Mouse (Mus musculus) heart, adult 2 months (tissue): ENCODE measurements around the gene Nab1. TPM values are rescaled to one million over a fixed set of nuclear protein-coding genes. Genes with fewer than 3 reads are reported as not detected.

Experiments used
- DNase-seq, 2 experiments: peaks; one replicate each; pipeline ENCODE4 v3.0.0; 2021
- H3K27ac ChIP-seq: fragments of 200-600 bp; 2 replicates; pipeline ENCODE4 v1.8.1; 2022
- H3K27me3 ChIP-seq: fragments of 200-500 bp; 2 replicates; pipeline ENCODE4 v1.6.1; 2012; ENCODE audit warnings: mild to moderate bottlenecking, low read length, inconsistent platforms, mixed read lengths; ENCODE audit not compliant: control insufficient read depth, insufficient read depth
- H3K36me3 ChIP-seq: fragments of 200-500 bp; 2 replicates; pipeline ENCODE4 v1.6.1; 2012; ENCODE audit warnings: low read length, inconsistent platforms; ENCODE audit not compliant: control insufficient read depth, insufficient read depth
- H3K4me1 ChIP-seq: fragments of 200-500 bp; 2 replicates; pipeline ENCODE4 v1.6.1; 2011; ENCODE audit warnings: low read length; ENCODE audit not compliant: control insufficient read depth, insufficient read depth
- H3K4me3 ChIP-seq: fragments of 200-600 bp; 2 replicates; pipeline ENCODE4 v1.8.1; 2022
- H3K79me2 ChIP-seq: fragments of 200-500 bp; replicated peaks from 2 replicates; pipeline ENCODE4 v1.6.1; 2012; ENCODE audit warnings: mild to moderate bottlenecking, inconsistent platforms, low read length, moderate library complexity, mixed read lengths; ENCODE audit not compliant: control insufficient read depth, insufficient read depth
- H3K9ac ChIP-seq: fragments of 200-500 bp; 2 replicates; pipeline ENCODE4 v1.6.1; 2012; ENCODE audit warnings: low read depth, mild to moderate bottlenecking, control low read depth, inconsistent platforms, low read length, mixed read lengths
- CTCF ChIP-seq: fragments of 200-600 bp; IDR thresholded peaks from 2 replicates; pipeline ENCODE4 v1.8.1; 2022; ENCODE audit warnings: antibody characterized with exemption, mild to moderate bottlenecking, moderate library complexity
- EP300 ChIP-seq: fragments of 200-500 bp; IDR thresholded peaks from 2 replicates; pipeline ENCODE4 v1.6.1; 2011; ENCODE audit warnings: low read depth, low read length, control low read depth; ENCODE audit not compliant: insufficient read depth
- POLR2A ChIP-seq: fragments of 200-500 bp; IDR thresholded peaks from 2 replicates; pipeline ENCODE4 v1.6.1; 2011; ENCODE audit warnings: mild to moderate bottlenecking, low read depth, low read length, control low read depth; ENCODE audit not compliant: insufficient read depth
- WGBS: fragments of 180-500 bp; shearing (Covaris S2); methylation state at CpG from one replicate; pipeline ENCODE4 v1.1.7; 2018; 5-methylcytosine and 5-hydroxymethylcytosine counted together
- intact Hi-C: fragments of 180-260 bp; cut with DNase I; formaldehyde crosslinking; loops from one replicate; pipeline ENCODE4 v1.15.1; 2025
- polyA plus RNA-seq: library from polyadenylated mRNA; depleted of rRNA; stranded (reverse); fragments of >200 nt; gene quantifications from 2 replicates; pipeline ENCODE4 v1.2.3, GENCODE M21; 2012
- total RNA-seq, 2 experiments: library from RNA; stranded (reverse); gene quantifications; 2 replicates each; pipeline ENCODE4 v1.2.3; 2021

Nab1 gene
- total and polyA plus RNA-seq, 3 experiments = 6.9 to 25.1 (median 23.1) TPM

GRCm38 (mm10) chr1:52527252-52527651, 26.8 kb upstream of the Nab1 start:
- H3K4me3 ChIP-seq = no peak overlapping the region
- no peak overlapping the region for H3K27ac ChIP-seq
- H3K79me2 ChIP-seq = no peaks in the 10 kb centered on the region
- no peaks in the 10 kb centered on the region for H3K27me3 ChIP-seq
- no peak overlapping the region for H3K9ac ChIP-seq
- no peak for TF ChIP-seq CTCF
- TF ChIP-seq POLR2A = no peak
- TF ChIP-seq EP300 = no peak
- H3K36me3 ChIP-seq = no peaks in the 10 kb centered on the region
- no peak for DNase-seq
- intact Hi-C loops = no loop called here
- H3K4me1 ChIP-seq = no peaks in the 10 kb centered on the region
- 56% methylated on average over 2 of the region's 2 CpGs for WGBS

- Histone ChIP-seq H3K27ac (no peak overlapping the region), H3K4me1 (peaks cover 2% of the 10 kb centered on the region; the same call in 1 of the 2 replicates), H3K79me2 (no peaks in the 10 kb centered on the region), H3K36me3 (no peaks in the 10 kb centered on the region), H3K27me3 (no peaks in the 10 kb centered on the region), H3K4me3 (no peak overlapping the region), H3K9ac (no peak overlapping the region)
- no peak for DNase-seq
- intact Hi-C loops = no loop called here
- WGBS = 86% methylated on average over 5 of the region's 5 CpGs
- TF ChIP-seq POLR2A = no peak
- no peak for TF ChIP-seq CTCF
- no peak for TF ChIP-seq EP300
Observed at GRCm38 (mm10) chr1:52524663-52525062, 24.2 kb upstream of the Nab1 start.

- Histone ChIP-seq H3K27me3 (no peaks in the 10 kb centered on the region), H3K36me3 (no peaks in the 10 kb centered on the region), H3K4me3 (no peak overlapping the region), H3K4me1 (peaks cover 2% of the 10 kb centered on the region; the same call in 1 of the 2 replicates), H3K27ac (no peak overlapping the region), H3K79me2 (no peaks in the 10 kb centered on the region), H3K9ac (no peak overlapping the region)
- 64% methylated on average over 7 of the region's 7 CpGs for WGBS
- TF ChIP-seq CTCF = no peak
- no peak for TF ChIP-seq POLR2A
- no peak for TF ChIP-seq EP300
- DNase-seq = no peak
- intact Hi-C loops = no loop called here
Observed at GRCm38 (mm10) chr1:52524150-52524549, 23.7 kb upstream of the Nab1 start.

- peaks cover 2% of the 10 kb centered on the region; the same call in 1 of the 2 replicates for H3K4me1 ChIP-seq
- H3K4me3 ChIP-seq = no peak overlapping the region
- H3K79me2 ChIP-seq = no peaks in the 10 kb centered on the region
- H3K27ac ChIP-seq = no peak overlapping the region
- intact Hi-C loops = no loop called here
- no peaks in the 10 kb centered on the region for H3K36me3 ChIP-seq
- no peak for DNase-seq
- TF ChIP-seq CTCF (no peak), POLR2A (no peak), EP300 (no peak)
- WGBS = 39% methylated on average over 8 of the region's 8 CpGs
- H3K27me3 ChIP-seq = no peaks in the 10 kb centered on the region
- no peak overlapping the region for H3K9ac ChIP-seq
Observed at GRCm38 (mm10) chr1:52521436-52521993, 21.0 kb upstream of the Nab1 start.

- Histone ChIP-seq H3K27ac (no peak overlapping the region), H3K4me3 (no peak overlapping the region), H3K9ac (no peak overlapping the region), H3K36me3 (no peaks in the 10 kb centered on the region), H3K79me2 (no peaks in the 10 kb centered on the region), H3K27me3 (no peaks in the 10 kb centered on the region), H3K4me1 (peaks cover 2% of the 10 kb centered on the region; the same call in 1 of the 2 replicates)
- TF ChIP-seq POLR2A = no peak
- no peak for TF ChIP-seq EP300
- no peak for TF ChIP-seq CTCF
- no peak for DNase-seq
- intact Hi-C loops = no loop called here
- 85% methylated on average over 7 of the region's 7 CpGs for WGBS
Observed at GRCm38 (mm10) chr1:52520131-52520530, 19.7 kb upstream of the Nab1 start.

GRCm38 (mm10) chr1:52515249-52515648, 14.8 kb upstream of the Nab1 start:
- Histone ChIP-seq H3K4me3 (no peak overlapping the region), H3K79me2 (no peaks in the 10 kb centered on the region), H3K27ac (no peak overlapping the region), H3K27me3 (no peaks in the 10 kb centered on the region), H3K4me1 (no peaks in the 10 kb centered on the region), H3K9ac (no peak overlapping the region), H3K36me3 (no peaks in the 10 kb centered on the region)
- intact Hi-C loops = loop anchor here (5.0 kb wide), 1 partner anchor 47 kb away; no protein-coding TSS in a partner anchor
- WGBS = 54% methylated on average over 3 of the region's 3 CpGs
- no peak for TF ChIP-seq EP300
- TF ChIP-seq POLR2A = no peak
- TF ChIP-seq CTCF = no peak
- no peak for DNase-seq
